Mouse (Mus musculus) spleen, adult 2 months (tissue): Measurements from ENCODE around the gene Stard3.

Experiments
- CTCF ChIP-seq: fragments of 200-500 bp; IDR thresholded peaks from 2 replicates; pipeline ENCODE4 v1.5.1; 2011; ENCODE audit warnings: mild to moderate bottlenecking, inconsistent platforms; ENCODE audit not compliant: insufficient read depth, insufficient read length, insufficient replicate concordance; ENCODE audit errors: extremely low read depth
- POLR2A ChIP-seq: fragments of 200-500 bp; IDR thresholded peaks from 2 replicates; pipeline ENCODE4 v1.6.1; 2011; ENCODE audit warnings: low read depth, low read length, inconsistent platforms

- TF ChIP-seq POLR2A (no peak), CTCF (no peak)
These were observed 19.1 kb upstream of the Stard3 start for GRCm38 (mm10) chr11:98339071-98339501.
